Mouse (Mus musculus): ENCODE data around the gene Lgi2.

The Lgi2 gene

DNA sequence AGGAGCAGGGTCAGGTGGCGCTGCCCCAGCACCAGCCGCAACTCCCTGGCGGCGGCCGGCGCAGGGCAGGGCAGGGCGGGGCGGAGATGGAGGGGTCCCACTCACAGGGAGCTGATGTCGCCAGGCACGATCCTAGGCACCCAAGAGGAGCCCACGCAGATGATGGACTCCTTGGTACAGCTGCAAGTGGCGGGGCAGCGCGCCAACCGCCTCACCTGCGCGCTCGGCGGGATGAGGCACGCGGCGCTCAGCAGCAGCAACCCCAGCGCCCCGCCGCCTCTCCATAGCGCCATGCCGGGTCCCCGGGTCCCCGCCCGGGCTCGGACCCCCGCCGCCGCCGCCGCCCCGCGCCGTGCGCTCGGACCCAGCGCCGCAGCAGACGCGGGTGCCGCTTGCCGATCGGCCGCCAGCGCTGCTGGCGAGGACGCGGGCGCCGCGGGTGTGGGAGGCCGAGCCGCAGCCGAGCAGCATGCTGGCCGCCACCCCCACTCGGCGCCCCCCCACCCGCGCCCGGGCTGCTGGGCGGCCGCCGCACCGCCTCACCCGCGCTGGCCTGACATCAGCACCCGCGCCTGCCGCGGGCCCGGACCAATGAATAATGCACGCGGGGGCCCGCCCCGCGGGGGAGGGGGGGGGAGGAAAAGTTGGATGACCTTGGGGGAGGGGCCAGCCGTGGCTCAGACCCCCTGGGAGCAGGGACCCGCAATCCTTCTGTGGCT, at the start of gene Lgi2:
Lgi2 (minus strand) TSS at position 650 of the 719 bp plus-strand sequence.
- DNase-seq = peak; percentile 41 to 66

DNA sequence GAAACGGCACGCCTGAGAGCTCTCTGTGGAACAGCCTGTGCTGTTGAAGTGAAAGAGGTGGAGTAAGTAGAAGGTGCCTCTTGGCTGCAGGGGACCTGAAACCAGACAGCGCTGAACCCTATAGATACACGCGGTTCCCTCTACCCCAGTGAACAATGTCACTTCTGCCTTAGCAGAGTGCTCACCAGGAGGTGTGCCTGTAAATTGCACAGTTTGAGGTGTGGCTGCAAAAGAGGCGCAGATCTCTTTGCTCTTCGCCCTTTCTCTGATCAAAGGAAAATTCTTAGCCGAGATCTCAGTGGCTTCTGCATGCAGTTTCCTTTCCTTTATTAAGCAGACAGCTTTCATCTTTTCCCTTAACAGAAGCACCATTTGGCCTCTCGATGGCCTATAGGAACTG, 49.2 kb upstream of the Lgi2 start:
- DNase-seq = no peak

GRCm38 (mm10) chr5:52614686-52615085, 48.4 kb upstream of the Lgi2 start:
- no peak for DNase-seq

DNA sequence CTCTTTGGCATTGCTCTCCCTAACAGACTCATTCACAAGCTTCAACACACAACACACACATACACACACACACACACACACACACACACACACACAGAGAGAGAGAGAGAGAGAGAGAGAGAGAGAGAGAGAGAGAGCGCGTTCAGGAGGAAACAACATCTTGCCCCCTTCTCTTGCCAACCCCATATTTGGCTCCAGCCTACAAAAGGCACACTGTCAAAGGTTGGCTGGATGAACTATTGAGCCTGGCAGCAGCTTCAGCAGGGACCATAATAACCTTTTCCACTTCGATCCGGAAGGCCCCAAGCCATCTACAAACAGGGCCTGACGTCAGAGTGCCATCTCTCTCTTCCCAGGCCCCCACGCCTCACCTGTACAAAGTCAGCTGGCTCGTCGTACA, 46.5 kb upstream of the Lgi2 start:
- no peak for DNase-seq

GRCm38 (mm10) chr5:52611315-52611895, 45.1 kb upstream of the Lgi2 start:
- no peak for DNase-seq

GRCm38 (mm10) chr5:52610306-52610705, 44.0 kb upstream of the Lgi2 start:
- DNase-seq = no peak

GRCm38 (mm10) chr5:52609672-52610071, 43.4 kb upstream of the Lgi2 start:
- DNase-seq = no peak

- no peak for DNase-seq
Measured at GRCm38 (mm10) chr5:52604582-52605041, 38.4 kb upstream of the Lgi2 start.

DNA sequence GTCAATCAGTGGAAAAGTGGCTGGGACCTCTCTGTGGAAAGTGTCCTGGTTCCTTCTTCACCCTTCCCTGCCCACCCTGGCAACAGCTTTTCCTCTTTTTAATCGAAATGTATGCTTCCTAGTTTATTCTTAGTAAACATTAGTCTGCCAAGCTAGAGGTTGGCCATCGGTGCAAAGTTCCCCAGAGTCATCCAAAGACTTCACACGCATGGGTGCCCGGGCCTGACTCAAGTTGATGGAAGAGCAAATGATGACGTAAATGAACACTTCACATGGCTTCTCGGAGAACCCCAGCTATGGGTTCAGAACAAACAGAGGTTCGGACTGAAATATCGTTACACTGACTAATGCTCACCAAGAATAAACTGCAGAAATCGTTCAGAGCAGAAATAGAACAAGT, 24.4 kb upstream of the Lgi2 start:
- DNase-seq = no peak

- DNase-seq = no peak
Measured at GRCm38 (mm10) chr5:52588650-52589049, 22.4 kb upstream of the Lgi2 start.

DNA sequence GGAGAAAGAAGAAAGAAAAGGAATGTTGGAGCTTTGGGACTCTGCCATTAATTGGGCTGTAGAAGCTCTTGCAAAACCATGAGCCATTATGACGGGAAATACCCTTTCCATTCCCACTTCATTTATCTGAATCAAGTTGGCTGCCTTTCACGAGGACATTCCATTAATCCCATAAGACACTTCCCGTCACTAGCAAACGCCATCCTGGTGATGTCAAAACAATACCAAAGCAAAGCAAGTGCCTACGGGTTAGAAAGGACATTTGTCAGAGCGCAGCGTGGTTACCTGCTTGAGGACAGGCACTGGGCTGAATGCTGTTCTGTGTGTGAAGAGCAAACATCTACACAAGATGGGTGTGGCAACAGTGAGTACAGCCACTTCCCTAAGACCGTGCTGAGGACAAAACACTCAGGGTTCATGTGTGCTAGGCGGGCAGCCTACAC, 21.1 kb upstream of the Lgi2 start:
- no peak for DNase-seq

GRCm38 (mm10) chr5:52572572-52572971, 6.3 kb upstream of the Lgi2 start:
- DNase-seq = no peak

DNA sequence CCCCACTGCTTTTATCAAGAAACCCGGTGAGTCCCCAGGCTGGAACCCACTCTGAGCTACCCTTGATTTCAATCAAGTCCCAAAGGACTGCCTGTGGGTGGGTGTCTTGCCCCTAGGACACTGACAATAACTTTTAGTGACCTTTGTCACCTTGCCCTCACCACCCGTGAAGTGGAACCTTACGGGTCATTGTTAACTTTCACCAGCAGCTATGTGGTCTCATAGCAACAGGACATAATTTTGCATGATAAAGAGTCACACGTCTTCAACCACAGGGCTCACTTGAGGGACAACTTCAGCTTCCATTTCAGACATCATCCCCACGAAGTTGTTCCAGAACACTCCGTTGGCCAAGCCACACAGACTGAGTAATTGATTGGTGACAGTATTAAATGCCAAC, 4.5 kb upstream of the Lgi2 start:
- no peak for DNase-seq

- DNase-seq = peak in 1 of 2 experiments; percentile 12
Measured at GRCm38 (mm10) chr5:52565214-52565812, 949 bp downstream of the Lgi2 start.

- DNase-seq = no peak
Measured at GRCm38 (mm10) chr5:52564351-52564750, 1.9 kb downstream of the Lgi2 start.

DNA sequence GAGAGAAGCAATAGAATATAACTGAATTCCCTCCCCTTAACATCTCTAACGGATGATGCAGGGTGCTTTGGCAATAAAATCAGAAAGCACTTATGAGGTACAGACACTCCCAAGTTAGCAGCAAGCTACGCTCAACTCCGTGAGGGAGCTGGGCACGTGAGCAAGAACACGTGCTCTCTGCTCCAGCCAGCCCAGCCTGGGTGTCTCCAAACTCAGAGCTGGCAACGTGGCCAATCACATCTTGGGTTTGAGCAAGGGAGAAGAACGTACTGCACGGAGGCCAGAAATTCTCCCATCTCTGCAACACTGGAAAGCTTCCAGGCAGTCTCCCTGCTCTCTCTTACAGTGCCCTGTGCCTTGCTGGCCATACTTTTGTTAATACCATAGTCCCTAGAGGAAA, 6.0 kb downstream of the Lgi2 start:
- no peak for DNase-seq

DNA sequence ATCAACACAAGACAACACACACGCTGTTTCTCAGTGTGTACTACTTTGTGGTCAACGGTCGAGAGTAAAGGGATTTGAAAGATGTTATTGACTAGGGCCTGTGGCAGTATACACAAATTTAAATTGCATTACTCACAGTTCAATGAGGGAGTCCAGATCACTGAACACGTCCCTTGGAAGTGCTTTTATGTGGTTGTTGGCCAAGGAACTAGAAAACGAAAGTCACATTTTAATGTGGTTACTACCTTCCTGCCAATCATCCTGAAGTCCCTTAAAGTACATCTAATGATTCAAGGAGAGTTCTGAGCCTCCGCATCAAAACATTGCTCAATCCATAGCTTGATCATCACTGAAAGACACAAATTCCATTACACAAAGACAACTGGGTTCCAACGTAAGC, 10.7 kb downstream of the Lgi2 start:
- no peak for DNase-seq

DNA sequence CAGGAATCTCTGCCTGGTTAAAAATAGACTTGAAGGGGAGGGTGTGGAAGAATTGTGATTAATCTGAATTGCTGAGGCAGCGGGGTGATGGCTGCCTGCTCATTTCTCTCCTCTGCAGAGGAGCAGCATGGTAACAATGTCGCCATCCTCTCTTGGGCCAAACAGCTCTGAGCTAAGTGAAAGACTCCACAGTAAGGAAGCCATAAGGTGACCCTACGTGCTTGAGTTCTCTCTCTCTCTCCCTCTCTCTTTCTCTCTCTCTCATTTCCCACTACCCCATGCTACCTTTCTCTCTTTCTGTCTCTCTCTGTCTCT, 15.0 kb downstream of the Lgi2 start:
- no peak for DNase-seq

DNA sequence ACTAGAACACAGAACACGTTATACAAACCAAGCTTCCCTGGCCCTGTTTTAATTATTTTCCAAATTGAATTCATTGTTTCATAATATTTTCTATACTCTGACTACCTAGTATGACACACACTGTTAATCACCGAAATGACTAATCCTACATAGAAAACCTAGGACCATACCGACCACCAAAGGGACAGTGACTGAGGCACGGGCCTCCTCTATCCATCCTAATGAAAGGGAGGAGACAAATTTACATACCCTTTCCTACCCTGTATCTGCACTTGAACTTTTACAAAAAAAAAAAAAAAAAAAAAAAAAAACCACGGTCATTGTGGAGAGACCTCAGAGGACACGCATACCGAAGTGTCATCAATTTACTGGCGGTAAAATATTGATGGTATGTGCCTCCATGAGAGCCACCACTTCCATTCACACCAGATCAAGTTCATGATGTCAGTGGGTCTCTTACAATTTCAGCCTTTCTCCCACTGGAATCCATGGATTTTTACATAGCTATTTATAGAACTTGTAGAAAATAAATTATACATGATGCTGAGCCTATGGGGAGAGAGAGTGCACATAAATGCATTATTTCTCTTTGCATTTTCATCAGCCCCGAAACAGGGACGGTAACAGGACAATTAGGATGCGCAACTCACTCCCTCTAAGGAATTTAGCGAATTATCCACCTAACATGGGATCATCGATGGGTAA, 15.5 kb downstream of the Lgi2 start:
- DNase-seq = no peak

GRCm38 (mm10) chr5:52546950-52547349, 19.3 kb downstream of the Lgi2 start:
- no peak for DNase-seq

DNA sequence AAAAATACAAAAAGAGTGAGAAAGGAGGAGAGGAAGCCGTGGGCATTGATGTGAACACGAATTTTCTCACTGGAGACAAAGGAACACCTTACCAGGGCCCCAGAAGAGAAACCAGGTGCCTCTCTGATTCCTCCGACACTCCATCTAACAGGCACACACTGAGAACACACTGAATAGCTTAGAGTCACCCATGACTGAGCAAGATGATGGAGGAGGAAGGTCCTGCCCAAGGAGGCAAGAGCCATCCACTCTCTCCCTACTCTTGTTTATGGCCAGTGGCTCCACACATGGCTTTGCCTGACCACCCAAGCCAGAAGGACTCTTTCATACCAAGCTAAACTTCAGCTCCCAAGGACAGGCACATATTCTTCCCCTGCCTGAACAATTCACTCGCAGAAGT, 22.5 kb downstream of the Lgi2 start:
- no peak for DNase-seq

- no peak for DNase-seq
Measured at GRCm38 (mm10) chr5:52540186-52540585, 26.1 kb downstream of the Lgi2 start.

DNA sequence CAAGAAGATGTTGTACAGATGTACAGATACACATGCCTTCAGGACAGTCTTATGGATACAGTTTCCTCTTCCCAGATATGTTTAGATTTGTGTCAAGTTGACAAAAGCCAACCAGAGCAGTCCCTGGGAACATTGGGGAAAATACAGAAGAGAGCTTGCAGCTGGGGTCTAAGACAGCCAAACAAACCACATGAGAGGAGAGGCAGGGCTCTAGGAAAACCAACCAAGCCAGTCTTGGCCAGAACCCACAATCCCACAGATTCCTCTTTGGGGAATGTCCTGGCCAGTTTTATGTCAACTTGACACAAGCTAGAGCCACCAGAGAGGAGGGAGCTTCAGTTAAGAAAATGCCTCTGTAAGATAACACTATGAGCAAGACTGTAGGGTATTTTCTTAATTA, 26.8 kb downstream of the Lgi2 start:
- DNase-seq = no peak

- no peak for DNase-seq
Measured at GRCm38 (mm10) chr5:52537024-52537423, 29.2 kb downstream of the Lgi2 start.
